Mouse (Mus musculus): ENCODE data around the gene Ipo13.

Gene Ipo13

GRCm38 (mm10) chr4:117914591-117915442 lies at the start of gene Ipo13:
TSS of gene Ipo13 (minus strand) at chr4:117914999.
- peak; percentile 92 for DNase-seq

- no peak for DNase-seq
Observed at GRCm38 (mm10) chr4:117957492-117957891, 42.7 kb upstream of the Ipo13 start.

GRCm38 (mm10) chr4:117947493-117947892 lies 32.7 kb upstream of the Ipo13 start:
- no peak for DNase-seq

- no peak for DNase-seq
Observed at GRCm38 (mm10) chr4:117946639-117947305, 32.0 kb upstream of the Ipo13 start.

- no peak for DNase-seq
Observed at GRCm38 (mm10) chr4:117943317-117943716, 28.5 kb upstream of the Ipo13 start.

GRCm38 (mm10) chr4:117936964-117937363 lies 22.2 kb upstream of the Ipo13 start:
- no peak for DNase-seq

- no peak for DNase-seq
Observed at GRCm38 (mm10) chr4:117934081-117934480, 19.3 kb upstream of the Ipo13 start.

GRCm38 (mm10) chr4:117933248-117933647 lies 18.4 kb upstream of the Ipo13 start:
- no peak for DNase-seq

GRCm38 (mm10) chr4:117929391-117929881 lies 14.6 kb upstream of the Ipo13 start, which contains the start of gene Artn:
TSS of gene Artn (minus strand) at chr4:117929763.
- peak; percentile 66 for DNase-seq

GRCm38 (mm10) chr4:117928699-117929241 lies 14.0 kb upstream of the Ipo13 start:
- DNase-seq: peak; percentile 63

- no peak for DNase-seq
Observed at GRCm38 (mm10) chr4:117928234-117928633, 13.4 kb upstream of the Ipo13 start.

GRCm38 (mm10) chr4:117926545-117927482 lies 12.0 kb upstream of the Ipo13 start:
- no peak for DNase-seq

- DNase-seq: no peak
Observed at GRCm38 (mm10) chr4:117924916-117925315, 10.1 kb upstream of the Ipo13 start.

GRCm38 (mm10) chr4:117923450-117923849 lies 8.7 kb upstream of the Ipo13 start:
- DNase-seq: no peak

GRCm38 (mm10) chr4:117921358-117921757 lies 6.6 kb upstream of the Ipo13 start:
- no peak for DNase-seq

GRCm38 (mm10) chr4:117918762-117919161 lies 4.0 kb upstream of the Ipo13 start:
- no peak for DNase-seq

- no peak for DNase-seq
Observed at GRCm38 (mm10) chr4:117918261-117918660, 3.5 kb upstream of the Ipo13 start.

- no peak for DNase-seq
Observed at GRCm38 (mm10) chr4:117917847-117918246, 3.0 kb upstream of the Ipo13 start.

- no peak for DNase-seq
Observed at GRCm38 (mm10) chr4:117917402-117917801, 2.6 kb upstream of the Ipo13 start.

GRCm38 (mm10) chr4:117916386-117916785 lies 1.6 kb upstream of the Ipo13 start:
- DNase-seq: no peak

- DNase-seq: no peak
Observed at GRCm38 (mm10) chr4:117915489-117916105, 798 bp upstream of the Ipo13 start.

GRCm38 (mm10) chr4:117914031-117914430 lies 768 bp downstream of the Ipo13 start:
- no peak for DNase-seq

All from kidney, adult 11 months (tissue).